Mouse (Mus musculus) adipose tissue, adult 10 weeks (tissue): Measurements from ENCODE around the gene Arhgef5. TPM values are rescaled to one million over a fixed set of nuclear protein-coding genes. Genes with fewer than 3 reads are reported as not detected.

Experiments used
- polyA plus RNA-seq: library from polyadenylated mRNA; stranded (reverse); fragments of 350-450 nt; fragmentation: Illumina TruSeq; extraction: RNeasy Lipid Tissue Mini Kit (QIAGEN cat#74804); gene quantifications from one replicate; pipeline ENCODE4 v1.2.3, GENCODE M21; 2014; ENCODE audit warnings: low read depth, low replicate concordance

The Arhgef5 gene
- 32.8 TPM for polyA plus RNA-seq

GRCm38 (mm10) chr6:43265363-43266041 lies at the start of gene Arhgef5:
Gene Arhgef5, plus strand, starts transcription at chr6:43265582.

GRCm38 (mm10) chr6:43231255-43231654 lies 34.1 kb upstream of the Arhgef5 start, which contains the start of gene Olfr47:
Gene Olfr47, plus strand, starts transcription at chr6:43231529.

GRCm38 (mm10) chr6:43309454-43309853 lies 44.1 kb downstream of the Arhgef5 start, which contains the start of gene Nobox:
Gene Nobox, minus strand, starts transcription at chr6:43309554.

Other genes with a start within 250 kb of the Arhgef5 start
- gene Olfr441, start 159.2 kb upstream of the Arhgef5 start, polyA plus RNA-seq: not detected
- not detected for gene Olfr237-ps1, start 119.0 kb upstream of the Arhgef5 start, polyA plus RNA-seq
- gene Olfr437, start 102.3 kb upstream of the Arhgef5 start, polyA plus RNA-seq: not detected
- gene Olfr13, start 93.4 kb upstream of the Arhgef5 start, polyA plus RNA-seq: not detected
- gene Olfr435, start 68.4 kb upstream of the Arhgef5 start, polyA plus RNA-seq: not detected
- gene Olfr434, start 52.6 kb upstream of the Arhgef5 start, polyA plus RNA-seq: not detected
- not detected for gene Olfr47, start 34.1 kb upstream of the Arhgef5 start, polyA plus RNA-seq
- gene Nobox, start 44.0 kb downstream of the Arhgef5 start, polyA plus RNA-seq: 0.45 TPM